Mouse (Mus musculus) forebrain, embryonic 12.5 days (tissue): ENCODE results near the gene Crhr2. TPM values are rescaled to one million over a fixed set of nuclear protein-coding genes. Genes with fewer than 3 reads are reported as not detected.

Source experiments
- ATAC-seq: fragments of 200-750 bp; cut with Nextera tagmentation; 2 replicates; pipeline ENCODE4 v1.8.0; 2017; ENCODE audit warnings: moderate TSS enrichment; ENCODE audit not compliant: low FRiP score
- H3K27ac ChIP-seq: fragments of 300-500 bp; sonication (generic); 2 replicates; pipeline ENCODE4 v1.5.1; 2016; ENCODE audit warnings: mild to moderate bottlenecking
- H3K27me3 ChIP-seq: fragments of 300-500 bp; sonication (generic); 2 replicates; pipeline ENCODE4 v1.6.1; 2016; ENCODE audit warnings: mild to moderate bottlenecking
- H3K36me3 ChIP-seq: fragments of 300-500 bp; sonication (generic); replicated peaks from 2 replicates; pipeline ENCODE4 v1.6.1; 2016; ENCODE audit warnings: mild to moderate bottlenecking
- H3K4me1 ChIP-seq: fragments of 300-500 bp; sonication (generic); 2 replicates; pipeline ENCODE4 v1.6.1; 2016
- H3K4me2 ChIP-seq: fragments of 300-500 bp; sonication (generic); 2 replicates; pipeline ENCODE4 v1.6.1; 2016; ENCODE audit warnings: mild to moderate bottlenecking, moderate library complexity
- H3K4me3 ChIP-seq: fragments of 300-500 bp; sonication (generic); replicated peaks from 2 replicates; pipeline ENCODE4 v1.5.1; 2016; ENCODE audit warnings: mild to moderate bottlenecking
- H3K9ac ChIP-seq: fragments of 300-500 bp; sonication (generic); 2 replicates; pipeline ENCODE4 v1.6.1; 2016; ENCODE audit warnings: mild to moderate bottlenecking
- H3K9me3 ChIP-seq: fragments of 300-500 bp; sonication (generic); 2 replicates; pipeline ENCODE4 v1.6.1; 2016
- WGBS: fragments of 180-500 bp; shearing (Covaris S2); methylation state at CpG from one replicate; pipeline ENCODE4 v1.1.7; 2016; 5-methylcytosine and 5-hydroxymethylcytosine counted together
- polyA plus RNA-seq: library from polyadenylated mRNA; unstranded; fragments of >200 nt; fragmentation: Nextera tagmentation; extraction: Ambion mirVana; gene quantifications from 2 replicates; pipeline ENCODE4 v1.2.1, GENCODE M21; 2016

Crhr2 gene
- polyA plus RNA-seq, result 0.33 and 0.44 TPM in 2 replicates

DNA sequence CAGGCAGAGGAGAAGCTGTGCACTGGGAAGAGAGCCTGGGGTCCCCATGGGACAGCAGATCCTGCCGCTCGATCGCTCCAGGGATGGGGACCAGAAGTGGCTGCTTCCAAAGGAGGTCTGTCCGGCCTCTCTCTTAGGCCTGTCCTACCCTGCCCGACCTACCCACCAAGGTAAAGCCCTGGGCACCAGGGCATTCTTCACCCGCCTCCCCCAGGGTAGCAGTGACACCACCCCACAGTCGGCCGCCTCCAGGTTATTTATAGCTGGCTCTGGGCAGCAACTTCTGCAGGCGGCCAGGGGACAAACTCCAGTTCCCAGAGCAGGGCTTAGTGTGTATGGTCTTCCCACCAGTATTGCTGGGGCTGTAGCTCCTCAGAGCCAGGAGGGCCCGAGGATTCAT, at the start of gene Crhr2:
TSS of gene Crhr2 (minus strand) at position 223 of the 400 bp plus-strand sequence.
- 73% methylated on average over 10 of the region's 10 CpGs for WGBS
- Histone ChIP-seq H3K4me2 (no peak within 1 kb of the TSS), H3K27me3 (no peaks in the 10 kb centered on the region), H3K36me3 (no peaks in the 10 kb centered on the region), H3K9ac (no peak within 1 kb of the TSS), H3K9me3 (no peaks in the 10 kb centered on the region), H3K27ac (no peak within 1 kb of the TSS), H3K4me1 (no peaks in the 10 kb centered on the region), H3K4me3 (no peak within 1 kb of the TSS)
- no peak for ATAC-seq

DNA sequence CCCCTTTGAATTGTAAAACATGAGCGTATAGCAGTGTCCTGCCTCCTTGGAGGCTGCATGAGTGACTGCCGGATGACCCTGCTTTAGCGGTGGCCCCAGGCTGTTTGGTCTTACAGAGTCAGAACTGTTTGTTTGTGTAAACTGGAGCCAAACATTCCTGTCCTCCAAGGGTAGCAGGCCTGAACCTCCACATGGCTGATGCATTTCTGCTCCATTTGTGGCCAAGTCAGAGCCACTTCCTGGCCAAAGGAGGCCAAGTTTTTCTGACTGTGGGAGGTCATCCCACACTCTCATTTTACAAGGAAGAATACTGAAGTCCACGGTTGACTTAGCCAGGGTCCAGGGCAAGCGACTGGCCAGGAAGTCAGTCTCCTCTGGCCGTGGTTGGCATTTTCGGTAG, 46.7 kb upstream of the Crhr2 start:
- Histone ChIP-seq H3K9ac (no peak overlapping the region), H3K27me3 (peaks cover 20% of the 10 kb centered on the region), H3K27ac (no peak overlapping the region), H3K4me2 (no peak overlapping the region), H3K4me1 (no peaks in the 10 kb centered on the region), H3K4me3 (no peak overlapping the region), H3K36me3 (no peaks in the 10 kb centered on the region), H3K9me3 (no peaks in the 10 kb centered on the region)
- ATAC-seq, result no peak
- WGBS, result 91% methylated on average over 7 of the region's 7 CpGs

GRCm38 (mm10) chr6:55177060-55177732, 44.4 kb upstream of the Crhr2 start:
- Histone ChIP-seq H3K4me3 (no peak overlapping the region), H3K36me3 (no peaks in the 10 kb centered on the region), H3K27me3 (peaks cover 27% of the 10 kb centered on the region), H3K27ac (no peak overlapping the region), H3K4me2 (no peak overlapping the region), H3K9me3 (no peaks in the 10 kb centered on the region), H3K4me1 (peaks cover 10% of the 10 kb centered on the region), H3K9ac (no peak overlapping the region)
- whole genome bisulfite sequencing, result 56% methylated on average over 12 of the region's 12 CpGs
- no peak for ATAC-seq

- no peak overlapping the region for H3K4me2 ChIP-seq
- H3K4me1 ChIP-seq, result peaks cover 10% of the 10 kb centered on the region
- ATAC-seq, result no peak
- no peak overlapping the region for H3K27ac ChIP-seq
- peaks cover 28% of the 10 kb centered on the region for H3K27me3 ChIP-seq
- H3K9ac ChIP-seq, result no peak overlapping the region
- H3K9me3 ChIP-seq, result no peaks in the 10 kb centered on the region
- H3K4me3 ChIP-seq, result no peak overlapping the region
- H3K36me3 ChIP-seq, result no peaks in the 10 kb centered on the region
- 60% methylated on average over 5 of the region's 5 CpGs for WGBS
Observed at GRCm38 (mm10) chr6:55175892-55176291, 43.1 kb upstream of the Crhr2 start.

- H3K27ac ChIP-seq, result no peak overlapping the region
- no peak overlapping the region for H3K9ac ChIP-seq
- H3K4me3 ChIP-seq, result no peak overlapping the region
- H3K4me1 ChIP-seq, result peaks cover 10% of the 10 kb centered on the region
- H3K27me3 ChIP-seq, result peaks cover 28% of the 10 kb centered on the region
- H3K36me3 ChIP-seq, result no peaks in the 10 kb centered on the region
- H3K9me3 ChIP-seq, result no peaks in the 10 kb centered on the region
- 69% methylated on average over 2 of the region's 2 CpGs for WGBS
- no peak for ATAC-seq
- no peak overlapping the region for H3K4me2 ChIP-seq
Observed at GRCm38 (mm10) chr6:55175456-55175855, 42.6 kb upstream of the Crhr2 start.

DNA sequence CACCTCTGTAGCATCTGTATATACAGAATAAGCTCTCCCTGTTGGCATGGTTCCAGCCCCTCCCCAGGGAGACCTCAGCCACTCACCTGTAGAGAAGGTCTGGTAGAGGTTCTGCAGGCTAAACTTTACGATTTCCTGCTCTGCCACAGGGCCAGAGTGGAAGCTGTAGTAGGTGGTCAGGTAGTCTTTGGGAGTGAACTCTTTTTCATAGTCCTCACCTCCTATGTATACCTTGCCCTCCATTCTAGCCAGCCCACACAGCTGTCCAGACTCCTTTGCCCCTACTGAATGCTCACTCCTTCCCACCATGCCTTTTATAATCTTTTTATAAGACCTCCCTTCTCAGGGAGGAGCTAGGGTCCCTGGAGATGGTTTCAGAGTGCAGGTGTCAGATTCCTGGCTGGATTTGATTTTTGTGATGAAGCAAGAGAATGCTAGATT, 41.9 kb upstream of the Crhr2 start, which contains the start of gene Inmt:
TSS of gene Inmt (minus strand) at position 303 of the 441 bp plus-strand sequence.
- Histone ChIP-seq H3K27ac (no peak within 1 kb of the TSS), H3K9me3 (no peaks in the 10 kb centered on the region), H3K36me3 (no peaks in the 10 kb centered on the region), H3K4me1 (peaks cover 10% of the 10 kb centered on the region), H3K4me3 (no peak within 1 kb of the TSS), H3K27me3 (peaks cover 27% of the 10 kb centered on the region), H3K9ac (no peak within 1 kb of the TSS), H3K4me2 (no peak within 1 kb of the TSS)
- 73% methylated on average over 1 of the region's 1 CpGs for WGBS
- no peak for ATAC-seq

DNA sequence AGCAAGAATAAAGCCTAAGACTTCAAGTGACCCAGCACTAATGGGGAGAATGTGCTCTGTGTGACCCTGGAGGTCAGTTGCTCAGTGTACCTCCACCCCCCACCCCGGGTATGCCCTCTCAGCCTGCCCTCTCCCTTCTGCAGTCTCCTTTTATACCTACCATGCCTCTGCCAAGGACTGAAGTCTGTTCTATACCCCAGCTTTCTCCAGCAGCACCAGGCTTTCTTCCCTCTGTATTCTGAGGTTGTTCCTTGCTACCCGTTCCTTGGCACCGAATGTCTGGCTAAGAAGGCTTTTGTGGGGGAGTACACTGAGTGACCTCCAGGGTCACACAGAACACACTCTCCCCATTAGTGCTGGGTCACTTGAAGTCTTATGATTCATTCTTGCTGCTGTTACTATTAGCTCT, 41.1 kb upstream of the Crhr2 start:
- no peak overlapping the region for H3K27ac ChIP-seq
- WGBS, result 6% methylated on average over 3 of the region's 3 CpGs
- ATAC-seq, result no peak
- H3K27me3 ChIP-seq, result peaks cover 25% of the 10 kb centered on the region
- H3K36me3 ChIP-seq, result no peaks in the 10 kb centered on the region
- H3K4me1 ChIP-seq, result peaks cover 10% of the 10 kb centered on the region
- H3K9ac ChIP-seq, result no peak overlapping the region
- H3K9me3 ChIP-seq, result no peaks in the 10 kb centered on the region
- H3K4me3 ChIP-seq, result no peak overlapping the region
- H3K4me2 ChIP-seq, result no peak overlapping the region

- peaks cover 10% of the 10 kb centered on the region for H3K4me1 ChIP-seq
- no peak overlapping the region for H3K4me2 ChIP-seq
- H3K9me3 ChIP-seq, result no peaks in the 10 kb centered on the region
- WGBS, result 50% methylated on average over 10 of the region's 10 CpGs
- ATAC-seq, result no peak
- peaks cover 26% of the 10 kb centered on the region for H3K27me3 ChIP-seq
- H3K27ac ChIP-seq, result no peak overlapping the region
- no peak overlapping the region for H3K9ac ChIP-seq
- no peaks in the 10 kb centered on the region for H3K36me3 ChIP-seq
- H3K4me3 ChIP-seq, result no peak overlapping the region
Observed at GRCm38 (mm10) chr6:55173171-55173570, 40.4 kb upstream of the Crhr2 start.

DNA sequence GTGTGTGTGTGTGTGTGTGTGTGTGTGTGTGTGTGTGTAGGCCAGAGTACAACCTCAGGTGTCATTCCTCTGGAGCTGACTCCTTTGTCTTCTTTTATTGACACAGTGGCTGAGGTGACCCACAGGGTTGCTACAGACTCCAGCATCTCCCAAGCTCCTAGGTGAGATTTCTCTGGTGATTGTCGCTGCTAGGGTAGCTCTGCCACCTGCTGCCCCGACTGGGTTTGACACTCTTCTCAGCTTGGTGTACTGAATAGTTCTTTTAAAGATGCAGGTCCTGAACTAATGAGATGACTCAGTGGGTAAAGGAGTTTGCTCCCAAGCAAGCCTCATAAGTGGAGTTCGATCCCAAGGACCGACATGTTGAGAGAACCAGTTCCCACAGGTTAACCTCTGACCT, 38.8 kb upstream of the Crhr2 start:
- Histone ChIP-seq H3K4me2 (no peak overlapping the region), H3K27ac (no peak overlapping the region), H3K4me3 (no peak overlapping the region), H3K27me3 (peaks cover 28% of the 10 kb centered on the region), H3K9me3 (no peaks in the 10 kb centered on the region), H3K36me3 (no peaks in the 10 kb centered on the region), H3K9ac (no peak overlapping the region), H3K4me1 (peaks cover 10% of the 10 kb centered on the region)
- WGBS, result 54% methylated on average over 4 of the region's 4 CpGs
- ATAC-seq, result no peak

- ATAC-seq, result no peak
- WGBS, result 63% methylated on average over 5 of the region's 5 CpGs
- no peak overlapping the region for H3K4me3 ChIP-seq
- H3K4me1 ChIP-seq, result peaks cover 10% of the 10 kb centered on the region
- no peak overlapping the region for H3K9ac ChIP-seq
- H3K36me3 ChIP-seq, result no peaks in the 10 kb centered on the region
- no peaks in the 10 kb centered on the region for H3K9me3 ChIP-seq
- peaks cover 26% of the 10 kb centered on the region; the same call in 1 of the 2 replicates for H3K27me3 ChIP-seq
- no peak overlapping the region for H3K4me2 ChIP-seq
- H3K27ac ChIP-seq, result no peak overlapping the region
Observed at GRCm38 (mm10) chr6:55169818-55170217, 37.0 kb upstream of the Crhr2 start.

DNA sequence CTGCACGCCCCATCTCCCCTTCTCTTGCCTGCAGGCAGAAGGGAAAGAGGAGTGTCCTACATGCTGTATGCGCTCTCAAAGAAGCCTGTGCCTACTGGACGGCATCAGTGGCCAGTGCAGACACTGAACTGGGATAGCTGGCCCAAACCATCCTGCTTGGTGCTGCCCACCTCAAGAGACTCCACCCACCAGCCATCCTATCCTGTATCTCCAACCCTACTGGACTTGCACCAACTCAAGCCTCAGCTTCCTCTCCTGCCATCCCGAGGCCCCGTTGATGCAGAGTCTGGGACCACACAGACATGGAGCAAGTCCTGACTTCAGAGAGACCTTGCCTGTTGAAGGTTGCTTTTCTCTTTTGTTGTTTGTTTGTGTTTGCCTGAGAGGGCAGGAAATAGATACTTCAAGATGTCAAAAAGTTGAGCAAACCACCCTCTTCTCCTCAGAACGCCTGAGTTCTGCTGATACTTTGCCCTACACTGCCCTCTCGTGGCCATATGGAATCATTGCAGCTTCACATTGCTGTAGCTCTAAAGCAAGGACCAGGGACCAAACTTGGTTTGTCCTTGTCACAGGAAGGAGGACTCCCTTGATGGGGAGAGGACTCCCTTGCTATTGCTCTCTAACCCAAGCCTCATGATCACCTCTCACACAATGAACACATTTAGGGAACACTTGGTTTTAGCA, 34.1 kb upstream of the Crhr2 start:
- no peaks in the 10 kb centered on the region for H3K36me3 ChIP-seq
- no peak overlapping the region for H3K9ac ChIP-seq
- peak; percentile 53 for ATAC-seq
- H3K4me2 ChIP-seq, result no peak overlapping the region
- H3K9me3 ChIP-seq, result no peaks in the 10 kb centered on the region
- H3K4me3 ChIP-seq, result no peak overlapping the region
- no peak overlapping the region for H3K27ac ChIP-seq
- peaks cover 18% of the 10 kb centered on the region; the same call in 1 of the 2 replicates for H3K27me3 ChIP-seq
- H3K4me1 ChIP-seq, result no peaks in the 10 kb centered on the region
- 57% methylated on average over 7 of the region's 7 CpGs for WGBS

GRCm38 (mm10) chr6:55163046-55163584, 30.3 kb upstream of the Crhr2 start:
- H3K4me1 ChIP-seq, result no peaks in the 10 kb centered on the region
- WGBS, result 68% methylated on average over 8 of the region's 8 CpGs
- H3K4me2 ChIP-seq, result no peak overlapping the region
- H3K4me3 ChIP-seq, result no peak overlapping the region
- H3K9me3 ChIP-seq, result no peaks in the 10 kb centered on the region
- no peak overlapping the region for H3K9ac ChIP-seq
- peaks cover 13% of the 10 kb centered on the region; the same call in 1 of the 2 replicates for H3K27me3 ChIP-seq
- no peak for ATAC-seq
- no peaks in the 10 kb centered on the region for H3K36me3 ChIP-seq
- no peak overlapping the region for H3K27ac ChIP-seq
